Mouse (Mus musculus) midbrain, postnatal 0 days (tissue): ENCODE measurements at regions not wholly inside any gene's neighbourhood (a gene's known extent, or its start where the extent isn't known, plus 50 kb on each side); places are given as distances from the start of the nearest gene placed in this dataset.

Experiments
- ATAC-seq: fragments of 200-750 bp; cut with Nextera tagmentation; 2 replicates; pipeline ENCODE4 v1.8.0; 2017; ENCODE audit warnings: moderate number of reproducible peaks, mild to moderate bottlenecking, moderate TSS enrichment, moderate library complexity; ENCODE audit not compliant: low FRiP score
- DNase-seq: peaks from one replicate; pipeline ENCODE4 v3.0.0-alpha.2; 2015; ENCODE audit warnings: low spot score
- H3K27ac ChIP-seq: fragments of 300-500 bp; sonication (generic); 2 replicates; pipeline ENCODE4 v1.5.1; 2014; ENCODE audit warnings: low read depth, mild to moderate bottlenecking, low read length, mixed read lengths
- H3K27me3 ChIP-seq: fragments of 300-500 bp; sonication (generic); 2 replicates; pipeline ENCODE4 v1.6.1; 2014; ENCODE audit warnings: low read length, control low read depth, mixed read lengths; ENCODE audit not compliant: insufficient read depth
- H3K36me3 ChIP-seq: fragments of 300-500 bp; sonication (generic); 2 replicates; pipeline ENCODE4 v1.6.1; 2014; ENCODE audit warnings: low read length, control low read depth, mixed read lengths; ENCODE audit not compliant: insufficient read depth
- H3K4me1 ChIP-seq: fragments of 300-500 bp; sonication (generic); 2 replicates; pipeline ENCODE4 v1.6.1; 2014; ENCODE audit warnings: mild to moderate bottlenecking, control low read depth, antibody characterized with exemption, low read length, mixed read lengths; ENCODE audit not compliant: insufficient read depth
- H3K4me2 ChIP-seq: fragments of 300-500 bp; sonication (generic); 2 replicates; pipeline ENCODE4 v1.6.1; 2014; ENCODE audit warnings: low read depth, mild to moderate bottlenecking, low read length, mixed read lengths; ENCODE audit not compliant: poor library complexity, severe bottlenecking
- H3K4me3 ChIP-seq: fragments of 300-500 bp; sonication (generic); 2 replicates; pipeline ENCODE4 v1.5.1; 2014; ENCODE audit warnings: low read depth, mild to moderate bottlenecking, low read length, moderate library complexity
- H3K9ac ChIP-seq: fragments of 300-500 bp; sonication (generic); replicated peaks from 2 replicates; pipeline ENCODE4 v1.6.1; 2014; ENCODE audit warnings: mild to moderate bottlenecking, low read length, moderate library complexity, mixed read lengths; ENCODE audit not compliant: poor library complexity, severe bottlenecking
- H3K9me3 ChIP-seq: fragments of 300-500 bp; sonication (generic); 2 replicates; pipeline ENCODE4 v1.6.1; 2016; ENCODE audit warnings: low read length, control low read depth
- CTCF ChIP-seq: IDR thresholded peaks from 2 replicates; pipeline ENCODE4 v1.5.1; 2016; ENCODE audit warnings: antibody characterized with exemption, mild to moderate bottlenecking
- WGBS: fragments of 180-500 bp; shearing (Covaris S2); extraction: QIAGEN DNeasy Blood & Tissue Kit; methylation state at CpG from one replicate; pipeline ENCODE4 v1.1.7; 2014; 5-methylcytosine and 5-hydroxymethylcytosine counted together

DNA sequence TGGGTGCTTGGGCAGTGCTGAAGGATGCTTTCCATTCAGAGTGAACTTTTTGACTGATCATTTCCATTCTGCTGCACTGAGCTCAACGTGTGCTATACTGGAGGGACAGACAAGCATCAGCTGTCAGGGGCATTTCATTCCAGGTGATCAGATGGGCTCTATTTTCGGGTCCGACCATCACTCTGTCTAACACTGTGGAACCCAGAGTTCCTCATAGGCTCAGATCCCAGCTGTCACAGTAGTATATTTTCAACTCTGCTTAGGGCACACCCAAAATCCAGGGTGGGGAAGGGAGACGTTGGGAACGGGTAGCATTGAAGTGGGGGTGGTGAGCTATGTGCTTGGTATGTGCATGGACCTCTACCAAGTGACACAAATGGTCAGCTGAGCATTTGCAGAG, 120.1 kb downstream of the Klhl25 start:
- no peaks in the 10 kb centered on the region for H3K36me3 ChIP-seq
- no peaks in the 10 kb centered on the region for H3K4me1 ChIP-seq
- no peaks in the 10 kb centered on the region for H3K27me3 ChIP-seq
- no peak for ATAC-seq
- DNase-seq: no peak
- no peaks in the 10 kb centered on the region for H3K9me3 ChIP-seq
- no peak overlapping the region for H3K27ac ChIP-seq
- no peak overlapping the region for H3K4me2 ChIP-seq
- TF ChIP-seq CTCF: no peak
- H3K9ac ChIP-seq: no peak overlapping the region
- H3K4me3 ChIP-seq: no peak overlapping the region
- WGBS: 89% methylated on average over 5 of the region's 5 CpGs

DNA sequence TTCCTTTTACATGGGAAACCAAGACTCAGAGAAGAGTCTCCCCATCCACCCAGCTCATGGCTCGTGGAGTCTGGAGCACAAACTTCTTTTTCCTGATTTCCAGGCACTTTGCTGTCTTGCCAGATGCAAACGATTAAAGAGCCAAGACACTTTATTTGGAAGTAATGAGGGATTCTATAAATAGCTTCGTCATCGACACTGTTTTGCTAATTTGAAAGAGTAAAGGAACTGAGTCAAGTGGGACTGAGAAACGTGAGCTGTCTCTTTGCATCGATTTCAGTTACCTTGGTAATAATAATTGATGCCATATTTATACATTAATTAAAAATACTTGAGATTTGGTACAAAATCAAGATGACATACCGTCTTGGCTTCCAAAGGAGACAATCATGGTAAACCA, 122.8 kb downstream of the Klhl25 start:
- Histone ChIP-seq H3K27me3 (no peaks in the 10 kb centered on the region), H3K4me1 (no peaks in the 10 kb centered on the region), H3K4me2 (no peak overlapping the region), H3K9ac (no peak overlapping the region), H3K9me3 (no peaks in the 10 kb centered on the region), H3K27ac (no peak overlapping the region), H3K4me3 (no peak overlapping the region), H3K36me3 (no peaks in the 10 kb centered on the region)
- no peak for ATAC-seq
- no peak for TF ChIP-seq CTCF
- WGBS: 68% methylated on average over 7 of the region's 7 CpGs
- DNase-seq: no peak

DNA sequence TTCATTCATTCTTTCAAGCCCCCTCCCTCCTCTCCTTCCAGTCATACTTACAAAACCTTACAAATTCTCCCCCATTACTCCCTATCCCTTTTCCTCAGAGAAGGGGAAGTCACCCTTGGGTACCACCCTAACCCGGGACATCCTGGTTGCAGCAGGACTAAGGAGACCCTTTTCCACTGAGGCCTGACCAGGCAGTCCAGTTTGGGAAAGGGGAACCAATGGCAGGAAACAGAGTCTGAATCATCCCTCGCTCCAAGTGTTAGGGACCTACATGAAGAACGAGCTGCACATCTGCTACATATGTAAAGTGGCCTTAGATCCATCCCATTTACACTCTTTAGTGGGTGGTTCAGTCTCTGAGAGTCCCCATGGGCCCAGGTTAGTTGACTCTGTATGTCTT, 123.6 kb downstream of the Klhl25 start:
- no peak for ATAC-seq
- 93% methylated on average over 3 of the region's 3 CpGs for WGBS
- Histone ChIP-seq H3K4me3 (no peak overlapping the region), H3K36me3 (no peaks in the 10 kb centered on the region), H3K9me3 (no peaks in the 10 kb centered on the region), H3K4me2 (no peak overlapping the region), H3K9ac (no peak overlapping the region), H3K27ac (no peak overlapping the region), H3K4me1 (no peaks in the 10 kb centered on the region), H3K27me3 (no peaks in the 10 kb centered on the region)
- no peak for TF ChIP-seq CTCF
- no peak for DNase-seq

DNA sequence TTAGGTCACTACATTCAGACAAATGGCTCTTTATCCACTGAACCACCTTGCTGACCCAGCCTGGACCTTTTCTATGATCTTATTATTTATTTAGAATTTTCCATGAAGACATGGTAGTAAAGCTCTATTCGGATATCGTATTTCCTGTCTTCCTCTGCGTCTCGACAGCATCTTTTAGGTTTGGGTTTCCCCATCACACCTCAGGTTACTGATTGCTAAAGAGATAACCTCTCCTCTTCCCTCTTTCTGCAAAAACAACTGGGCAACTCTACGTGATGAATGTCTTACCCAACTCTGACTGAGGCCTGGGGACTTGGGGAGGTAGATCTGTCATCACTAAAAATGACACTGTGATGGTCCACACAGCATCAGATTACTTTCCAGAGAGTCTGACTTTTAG, 133.4 kb downstream of the Klhl25 start:
- DNase-seq (no peak), ATAC-seq (no peak)
- Histone ChIP-seq H3K9ac (no peak overlapping the region), H3K27ac (no peak overlapping the region), H3K4me1 (no peaks in the 10 kb centered on the region), H3K4me3 (no peak overlapping the region), H3K27me3 (no peaks in the 10 kb centered on the region), H3K9me3 (no peaks in the 10 kb centered on the region), H3K4me2 (no peak overlapping the region), H3K36me3 (no peaks in the 10 kb centered on the region)
- no peak for TF ChIP-seq CTCF
- 88% methylated on average over 5 of the region's 5 CpGs for WGBS

DNA sequence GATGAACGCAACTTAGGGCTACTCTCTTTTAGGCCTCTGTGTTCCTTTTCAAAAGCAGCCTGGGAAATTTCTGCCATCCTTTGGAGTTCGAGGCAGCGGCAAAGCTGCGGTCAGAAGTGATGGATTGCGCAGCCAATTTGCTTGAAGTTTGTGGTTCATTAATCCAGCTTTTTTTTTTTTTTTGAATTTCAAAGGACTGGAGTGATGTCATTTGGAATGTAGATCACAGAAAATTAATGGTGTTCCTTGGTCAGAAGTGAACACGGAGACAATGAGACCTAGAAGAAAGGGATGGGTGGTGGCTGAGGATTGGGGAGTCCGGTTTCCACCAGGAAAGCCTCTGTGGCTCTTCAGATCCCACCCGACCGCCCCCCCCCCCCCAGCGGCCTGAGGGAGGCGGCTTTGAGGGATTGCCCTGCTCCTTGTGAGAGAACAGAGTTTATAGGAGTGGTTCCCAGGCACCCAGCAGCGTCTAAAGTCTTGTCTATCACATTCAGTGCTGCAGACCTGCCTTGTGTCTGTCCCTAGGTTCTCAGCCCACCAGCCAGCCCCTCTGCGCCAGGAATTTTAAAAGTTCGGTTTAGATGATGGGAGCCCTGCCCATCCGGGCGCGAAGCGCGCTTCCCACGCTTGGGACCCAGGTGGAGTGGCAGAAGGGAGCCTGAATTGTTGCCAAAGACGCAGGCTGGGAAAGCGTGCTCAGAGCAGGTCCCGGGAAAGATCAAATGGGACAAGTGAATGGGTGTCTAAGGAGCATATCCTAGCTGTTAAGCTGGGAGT, 135.1 kb downstream of the Klhl25 start:
- DNase-seq: peak; percentile 40
- Histone ChIP-seq H3K27ac (no peak overlapping the region), H3K4me2 (peak overlapping the region; percentile 34), H3K36me3 (no peaks in the 10 kb centered on the region), H3K4me1 (no peaks in the 10 kb centered on the region), H3K27me3 (no peaks in the 10 kb centered on the region), H3K9me3 (no peaks in the 10 kb centered on the region), H3K9ac (no peak overlapping the region), H3K4me3 (no peak overlapping the region)
- TF ChIP-seq CTCF: no peak
- peak; percentile 31; the same call in 1 of the 2 replicates for ATAC-seq
- WGBS: 9% methylated on average over 23 of the region's 23 CpGs

DNA sequence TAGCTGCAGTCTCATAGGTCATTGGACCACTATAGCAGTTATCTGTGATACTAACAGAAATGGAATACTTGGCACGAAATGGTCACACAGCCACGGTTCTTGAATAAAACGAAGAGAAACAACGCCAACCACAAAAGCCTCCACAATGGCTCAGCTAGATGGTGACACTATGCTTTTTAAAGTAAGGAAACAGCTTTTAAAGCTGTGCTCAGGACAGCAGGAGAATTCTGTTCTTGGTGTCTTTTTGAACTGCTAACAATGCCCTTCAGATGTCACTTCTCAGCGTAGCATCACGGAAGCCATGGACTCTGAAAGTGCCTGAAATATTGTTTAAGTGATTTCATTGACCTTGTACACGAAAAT, 135.7 kb downstream of the Klhl25 start:
- TF ChIP-seq CTCF: no peak
- Histone ChIP-seq H3K4me1 (no peaks in the 10 kb centered on the region), H3K4me2 (peak overlapping the region; percentile 34), H3K4me3 (no peak overlapping the region), H3K9me3 (no peaks in the 10 kb centered on the region), H3K27me3 (no peaks in the 10 kb centered on the region), H3K36me3 (no peaks in the 10 kb centered on the region), H3K9ac (no peak overlapping the region), H3K27ac (no peak overlapping the region)
- no peak for ATAC-seq
- DNase-seq: no peak
- WGBS: 23% methylated on average over 7 of the region's 7 CpGs
